Mouse (Mus musculus) A20 (cell line): ENCODE data around the gene Dcpp2.
"Not testable (repeated sequence)": the region's sequence is repeated elsewhere in the genome, so short reads cannot be mapped to it uniquely, and the experiment has no call there.

Source experiments
- DNase-seq: peaks from one replicate; pipeline ENCODE4 v3.0.0-alpha.2; 2011; ENCODE audit warnings: low read depth, low spot score

Dcpp2 gene

DNA sequence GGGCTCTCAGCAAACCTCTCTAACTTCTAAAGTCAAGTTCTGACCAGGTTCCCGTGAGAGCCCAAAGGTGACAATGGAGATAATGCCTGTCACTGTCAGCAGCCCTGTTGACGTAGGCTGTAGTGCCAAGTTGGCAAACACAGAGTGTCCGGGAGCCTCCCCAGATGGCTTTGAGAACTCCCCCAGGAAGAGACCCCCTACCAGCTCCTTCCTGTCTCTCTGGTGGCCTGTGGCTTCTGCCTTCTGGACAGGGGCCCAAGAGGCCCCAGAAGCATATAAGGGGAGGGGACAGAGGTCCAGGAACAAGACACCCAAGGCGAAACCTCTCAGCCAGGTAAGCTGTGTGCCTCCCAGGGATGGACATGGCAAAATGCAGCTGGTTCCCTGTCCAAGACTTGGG is at the start of gene Dcpp2, which contains the start of gene Dcpp1:
TSS of gene Dcpp2 (plus strand) at position 305 of the 400 bp plus-strand sequence.
TSS of gene Dcpp1 (plus strand) at position 301 of the 400 bp plus-strand sequence.
- not testable (repeated sequence) for DNase-seq

DNA sequence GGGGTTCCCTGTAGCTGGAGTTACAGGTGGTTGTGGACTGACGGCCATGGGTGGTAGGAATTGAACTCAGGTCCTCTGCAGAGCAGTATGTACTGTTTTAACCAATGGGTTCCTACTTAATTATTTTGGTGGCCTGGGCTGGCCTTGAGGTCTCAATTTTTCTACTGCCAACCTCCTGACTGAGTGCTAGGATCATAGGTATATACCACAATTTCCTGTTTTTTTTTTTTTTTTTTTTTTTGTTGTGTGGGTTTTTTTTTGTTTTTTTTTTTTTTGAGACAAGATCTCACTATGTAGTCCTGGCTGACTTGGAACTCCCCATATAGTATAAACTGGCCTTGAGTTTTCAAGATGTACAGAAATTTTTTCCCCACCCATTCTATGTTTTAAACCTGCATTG is 49.5 kb upstream of the Dcpp2 start:
- DNase-seq: no peak

DNA sequence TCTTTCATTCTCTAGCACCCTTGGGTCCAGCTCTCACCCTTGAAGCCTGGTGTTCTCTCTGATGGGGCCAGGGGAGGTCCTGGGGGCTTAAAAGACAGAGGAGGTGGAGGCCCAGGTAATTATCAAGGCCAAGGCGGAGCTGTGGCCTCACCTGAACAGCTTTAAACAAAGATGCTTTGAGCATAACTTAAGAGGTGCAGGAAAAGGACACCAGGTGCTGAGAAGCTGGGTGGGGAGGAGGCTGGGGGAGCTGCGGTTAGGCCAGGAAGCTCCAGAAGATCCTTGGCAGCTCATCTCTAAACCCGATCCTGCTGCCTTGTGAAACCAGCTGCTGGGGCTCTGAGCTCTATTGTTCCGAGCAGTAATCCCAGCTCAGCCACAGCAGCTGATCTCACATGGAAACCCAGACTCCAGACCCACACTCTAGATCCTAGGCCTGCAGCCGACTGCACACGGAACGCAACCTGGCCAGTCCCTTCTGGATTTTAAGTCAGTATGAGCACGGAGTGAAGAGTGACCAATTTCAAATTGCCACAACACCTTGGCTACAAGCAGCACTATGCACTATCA is 44.6 kb upstream of the Dcpp2 start, which contains the start of gene Prss33:
TSS of gene Prss33 (minus strand) at position 51 of the 570 bp plus-strand sequence.
- no peak for DNase-seq

DNA sequence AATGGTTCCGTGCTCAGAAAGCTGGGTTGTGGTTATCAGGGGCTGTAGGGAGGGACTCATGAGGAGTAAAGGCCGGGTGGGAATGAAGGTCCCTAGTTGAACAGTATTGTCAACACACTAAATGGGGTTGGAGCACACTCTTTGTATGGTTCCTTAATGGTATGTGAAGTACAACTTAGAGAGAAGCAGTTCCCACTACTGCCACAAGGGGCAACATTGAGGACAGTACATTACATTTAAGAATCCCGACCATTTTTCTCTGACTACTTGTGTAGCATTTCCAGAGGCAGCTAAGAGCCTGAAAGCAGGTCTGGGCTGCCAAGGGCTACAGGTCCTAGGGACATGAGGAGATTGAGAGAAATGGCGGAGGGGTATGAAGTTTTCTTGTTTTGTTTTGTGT is 39.5 kb upstream of the Dcpp2 start:
- DNase-seq: peak; percentile 74

DNA sequence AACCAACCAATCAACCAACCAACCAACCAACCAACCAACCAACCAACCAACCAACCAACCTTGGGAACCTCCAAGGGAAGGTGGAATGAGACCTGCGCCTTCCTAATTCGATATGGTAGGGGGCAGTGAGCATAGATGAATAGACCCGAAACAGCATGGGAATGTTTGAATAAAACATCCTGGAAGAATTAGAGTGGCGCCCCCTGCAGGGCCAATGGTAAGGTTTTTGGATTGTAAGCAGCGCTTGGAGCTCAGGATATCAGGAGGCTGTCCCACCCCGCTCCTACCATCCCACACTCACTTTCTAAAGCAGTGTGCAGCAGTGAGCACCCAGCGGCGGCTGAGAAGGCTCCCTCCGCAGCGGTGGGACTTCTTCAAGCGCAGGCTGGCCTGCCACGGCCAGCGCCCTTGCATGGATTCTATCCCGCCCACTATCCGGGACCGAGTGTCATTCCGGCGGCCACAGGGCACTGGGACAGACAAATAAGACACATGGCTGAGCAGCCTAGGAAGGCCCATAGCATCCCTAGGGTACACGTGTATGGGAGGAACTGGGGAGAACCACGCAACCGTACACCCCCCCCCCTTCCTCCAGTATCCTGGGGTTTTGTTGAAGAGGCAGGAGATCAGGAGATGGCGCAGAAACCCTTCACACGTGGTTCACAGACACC is 37.4 kb upstream of the Dcpp2 start:
- DNase-seq: no peak

DNA sequence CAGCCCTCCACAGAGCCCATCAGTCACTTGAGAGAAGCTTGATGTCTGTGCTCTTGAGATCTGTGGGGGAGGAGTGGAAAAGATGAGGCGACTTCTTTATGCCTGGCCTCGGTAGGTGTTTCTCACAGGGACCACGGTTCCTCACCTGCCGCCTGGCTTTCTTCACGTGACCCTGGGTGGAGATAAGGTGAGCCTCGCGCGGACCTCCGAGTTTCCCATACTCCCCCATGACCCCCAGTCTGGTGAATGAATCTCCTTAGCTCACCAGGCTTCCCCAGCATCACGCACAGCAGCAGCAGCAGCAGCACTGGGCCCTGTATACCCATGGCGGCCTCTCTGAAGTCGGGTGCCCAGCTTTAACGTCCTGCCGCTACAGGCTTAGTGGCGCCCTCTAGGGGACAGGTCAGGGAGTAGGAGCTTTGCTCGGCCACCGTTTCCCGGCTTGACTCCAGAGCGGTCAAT is 36.8 kb upstream of the Dcpp2 start, which contains the start of the genes Prss32 and Prss41:
TSS of gene Prss32 (plus strand) at position 44 of the 462 bp plus-strand sequence.
TSS of gene Prss41 (minus strand) at position 361 of the 462 bp plus-strand sequence.
- peak; percentile 80 for DNase-seq

DNA sequence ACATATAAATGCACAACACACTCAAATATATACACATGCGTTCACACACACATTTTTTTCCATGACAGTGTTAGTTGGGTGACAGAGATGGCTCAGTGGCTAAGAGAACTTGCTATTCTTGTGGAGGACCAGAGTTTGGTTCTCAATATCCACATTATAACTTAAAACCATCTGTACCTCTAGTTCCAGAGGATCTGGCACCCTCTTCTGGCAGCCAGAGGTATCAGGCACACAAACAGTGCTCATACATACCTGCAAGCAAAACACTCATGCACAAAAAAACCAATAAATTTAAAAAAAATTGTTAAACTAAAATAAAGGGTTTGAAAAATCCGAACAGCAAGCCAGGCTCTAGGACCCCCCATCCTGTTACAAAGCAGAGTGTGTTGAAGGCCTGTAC is 30.7 kb upstream of the Dcpp2 start:
- peak; percentile 31 for DNase-seq

DNA sequence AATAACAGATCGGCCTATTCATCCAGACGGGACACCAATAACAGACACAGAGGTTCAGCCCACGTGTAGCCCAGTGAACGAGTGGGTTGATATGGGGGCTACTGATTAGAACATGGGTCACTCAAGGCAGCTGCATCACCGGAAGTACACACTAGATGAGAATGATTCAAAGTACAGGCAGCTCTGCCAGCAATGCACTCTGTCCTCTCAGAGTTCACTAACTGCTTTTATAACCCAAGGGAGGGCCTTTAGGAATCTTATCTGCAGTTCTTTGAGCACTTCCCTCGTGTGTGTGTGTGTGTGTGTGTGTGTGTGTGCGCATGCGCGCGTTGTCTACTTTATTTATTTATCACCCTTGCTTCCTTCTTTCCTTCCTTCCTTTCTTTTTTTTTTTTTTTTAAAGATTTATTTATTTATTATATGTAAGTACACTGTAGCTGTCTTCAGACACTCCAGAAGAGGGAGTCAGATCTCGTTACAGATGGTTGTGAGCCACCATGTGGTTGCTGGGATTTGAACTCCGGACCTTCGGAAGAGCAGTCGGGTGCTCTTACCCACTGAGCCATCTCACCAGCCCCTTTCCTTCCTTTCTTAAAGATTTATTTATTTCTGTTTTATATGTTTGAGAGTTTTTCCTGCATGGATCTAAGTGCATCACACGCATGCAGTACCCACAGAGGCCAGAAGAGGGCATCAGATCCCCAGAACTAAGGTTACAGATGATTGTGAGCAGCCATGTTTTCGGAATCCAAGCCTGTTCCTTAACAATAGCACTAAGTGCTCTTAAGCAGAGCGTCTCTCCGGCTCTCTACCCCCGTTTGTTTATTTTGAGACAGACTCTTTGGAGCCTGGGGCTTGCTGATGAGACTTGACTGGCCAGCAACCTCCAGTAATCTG is 29.6 kb upstream of the Dcpp2 start:
- peak; percentile 54 for DNase-seq

DNA sequence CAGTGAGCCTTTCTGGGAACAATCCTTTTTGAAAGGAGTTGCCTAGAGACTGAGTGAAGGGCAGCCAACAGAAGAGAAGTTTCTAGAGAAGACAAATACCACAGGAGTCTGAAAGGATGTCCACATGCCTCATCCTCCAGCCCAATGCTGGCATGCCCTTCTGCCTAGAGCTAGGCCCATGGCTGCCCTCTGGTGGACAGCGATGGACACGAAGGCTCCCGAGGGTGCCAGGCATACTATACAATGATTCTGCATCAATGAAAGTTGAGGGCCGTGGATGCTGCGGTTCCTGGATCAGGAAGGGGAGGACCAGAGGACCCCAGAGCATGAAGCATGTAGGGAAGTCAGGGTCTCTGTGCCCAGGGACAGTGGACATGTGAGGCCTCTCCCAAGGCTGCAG is 27.4 kb upstream of the Dcpp2 start:
- peak; percentile 59 for DNase-seq

DNA sequence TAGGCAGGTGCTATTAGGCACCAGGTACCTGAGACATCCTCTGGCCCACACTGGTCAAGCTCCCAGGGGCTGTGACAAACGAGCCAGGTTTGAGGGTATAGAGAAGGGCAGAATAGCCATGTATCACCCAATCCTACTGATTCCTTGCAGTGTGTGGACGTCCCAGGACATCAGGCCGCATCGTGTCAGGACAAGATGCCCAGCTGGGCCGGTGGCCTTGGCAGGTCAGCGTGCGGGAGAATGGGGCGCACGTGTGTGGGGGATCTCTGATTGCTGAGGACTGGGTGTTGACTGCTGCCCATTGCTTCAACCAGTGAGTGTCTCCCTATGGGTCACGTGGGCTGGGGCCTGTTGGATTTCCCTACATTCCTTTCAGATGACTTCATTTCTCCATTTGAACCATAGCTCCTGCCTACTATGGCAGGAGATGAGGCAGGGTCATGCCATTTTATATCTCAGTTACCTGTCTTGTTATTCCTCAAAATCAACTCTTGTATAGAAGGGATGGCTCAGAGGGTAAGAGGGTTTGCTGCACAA is 26.4 kb upstream of the Dcpp2 start:
- DNase-seq: no peak

DNA sequence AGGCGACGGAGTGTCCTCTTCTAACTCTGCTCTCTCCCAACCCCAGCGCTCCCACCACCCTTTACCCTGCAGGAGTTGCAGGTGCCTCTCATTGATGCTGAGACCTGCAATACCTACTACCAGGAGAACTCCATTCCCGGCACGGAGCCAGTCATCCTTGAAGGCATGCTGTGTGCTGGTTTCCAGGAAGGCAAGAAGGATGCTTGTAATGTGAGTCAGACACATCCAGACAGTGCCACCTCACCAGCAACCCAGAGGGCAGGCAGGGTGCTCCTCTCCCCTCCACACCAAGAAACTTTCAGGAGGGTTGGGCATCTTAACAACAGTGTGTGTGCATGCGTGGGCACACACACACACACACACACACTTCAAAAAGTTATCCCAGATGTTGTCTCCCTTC is 23.5 kb upstream of the Dcpp2 start:
- DNase-seq: no peak

DNA sequence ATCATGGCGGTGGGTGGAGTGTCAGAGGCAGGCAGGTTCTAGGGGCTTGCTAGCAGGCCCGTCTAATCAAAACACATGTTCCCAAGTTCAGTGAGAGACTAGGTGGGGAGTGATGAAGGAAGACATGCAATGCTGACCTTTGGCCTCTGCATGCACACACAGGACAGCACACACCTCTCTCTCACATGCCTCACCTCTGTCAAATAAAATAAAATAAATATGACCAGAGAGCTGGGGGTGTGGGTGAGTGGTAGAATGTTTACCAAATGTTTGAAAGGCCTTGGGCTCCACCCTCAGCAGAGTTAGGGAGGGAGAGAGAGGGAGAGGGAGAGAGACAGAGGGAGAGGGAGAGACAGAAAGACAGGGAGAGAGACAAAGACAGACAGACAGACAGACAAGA is 22.8 kb upstream of the Dcpp2 start:
- no peak for DNase-seq

DNA sequence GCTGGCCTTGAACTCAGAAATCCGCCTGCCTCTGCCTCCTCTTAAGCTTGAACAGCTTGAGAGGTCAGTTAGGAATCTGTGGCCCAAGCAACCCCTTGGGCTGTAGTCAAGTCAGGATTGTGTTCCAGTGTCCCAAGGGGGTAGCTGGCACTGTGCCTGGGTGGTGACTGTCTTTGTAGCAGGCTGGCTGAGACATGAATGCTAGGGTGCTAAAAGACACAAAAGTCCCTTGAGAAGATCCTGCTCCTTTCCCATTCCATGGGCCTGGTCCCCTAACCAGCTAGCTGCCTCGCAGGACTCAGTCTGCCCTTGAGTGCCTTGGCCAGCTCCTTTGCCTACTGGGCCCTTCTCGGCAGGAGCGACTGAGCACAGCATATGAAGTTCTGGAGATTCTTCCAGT is 17.8 kb upstream of the Dcpp2 start:
- no peak for DNase-seq

DNA sequence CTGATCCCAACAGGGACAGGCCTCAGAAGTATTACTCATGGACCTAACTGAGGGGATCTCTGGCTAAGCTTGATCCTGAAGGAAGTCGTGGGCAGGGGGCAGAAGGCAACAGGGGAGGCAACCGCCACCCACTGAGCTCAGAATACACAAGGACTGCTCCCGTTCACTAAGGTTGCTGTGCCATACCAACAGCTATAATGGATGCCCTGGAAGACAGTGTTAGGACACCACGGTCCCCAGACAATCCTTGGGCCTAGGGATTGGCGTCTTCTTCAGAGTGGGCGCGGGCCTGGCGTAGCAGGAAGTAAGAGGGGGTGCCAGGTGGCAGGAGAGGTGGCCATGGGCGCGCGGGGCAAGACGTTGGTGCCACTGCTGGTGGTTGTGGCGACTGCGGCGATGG is 12.9 kb upstream of the Dcpp2 start, which contains the start of gene Prss21:
TSS of gene Prss21 (plus strand) at position 301 of the 400 bp plus-strand sequence.
- DNase-seq: no peak

DNA sequence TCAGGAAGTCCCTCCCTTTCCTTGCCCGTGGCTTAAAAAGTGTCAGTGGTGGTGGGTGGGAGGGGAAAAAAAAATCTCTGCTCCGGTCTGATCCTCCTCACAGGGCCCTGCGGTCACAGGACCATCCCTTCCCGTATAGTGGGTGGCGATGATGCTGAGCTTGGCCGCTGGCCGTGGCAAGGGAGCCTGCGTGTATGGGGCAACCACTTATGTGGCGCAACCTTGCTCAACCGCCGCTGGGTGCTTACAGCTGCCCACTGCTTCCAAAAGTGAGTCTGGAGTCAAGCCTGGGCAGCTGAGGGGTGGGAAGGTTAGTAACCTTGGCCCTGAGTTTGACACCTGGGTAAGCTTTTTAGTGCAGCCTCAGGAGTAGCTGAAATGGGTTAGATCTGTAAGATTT is 12.2 kb upstream of the Dcpp2 start:
- DNase-seq: no peak

DNA sequence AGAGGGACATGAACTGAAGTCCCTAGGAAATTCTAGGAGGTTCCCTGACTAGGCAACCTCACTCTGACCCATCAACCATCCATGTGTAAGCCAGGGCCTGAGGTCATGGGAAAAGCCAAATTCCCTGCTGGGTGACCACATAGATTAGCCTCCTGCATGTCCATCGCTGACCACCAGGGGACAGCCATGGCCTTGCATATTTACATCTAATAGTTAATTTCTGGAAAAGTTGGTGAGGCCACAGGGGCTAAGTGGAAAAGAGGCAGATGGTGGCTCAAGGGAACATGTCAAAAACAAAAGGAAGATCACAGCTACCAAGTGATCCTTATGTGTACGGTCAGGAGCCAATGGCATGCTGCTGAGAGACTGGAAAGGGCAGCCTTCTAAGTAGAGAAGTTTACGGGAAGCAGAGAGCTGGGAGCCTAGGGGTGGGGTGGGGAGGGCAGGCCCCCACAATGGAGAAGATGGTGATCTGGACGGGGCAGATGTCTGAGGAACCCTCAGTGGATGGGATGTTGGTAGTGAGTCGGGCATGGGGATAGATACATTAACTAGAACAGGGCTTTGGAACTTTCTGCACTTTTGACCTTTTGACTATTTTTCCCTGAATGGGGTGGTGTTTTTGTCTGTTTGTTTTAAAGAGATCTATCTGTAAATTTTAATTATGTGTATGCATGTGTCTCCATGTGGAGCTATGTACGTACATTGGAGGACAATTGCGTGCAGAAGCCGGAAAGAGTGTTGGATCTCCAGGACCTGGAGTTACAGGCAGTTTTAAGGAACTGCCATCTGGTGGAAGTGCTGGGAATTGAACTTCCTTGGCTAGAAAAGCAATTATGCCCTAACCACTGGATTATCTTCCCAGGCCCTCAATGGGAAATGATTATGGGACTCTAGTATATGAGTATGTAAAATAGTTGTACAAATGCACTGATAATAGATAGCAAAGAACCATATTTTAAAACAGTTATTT is 6.5 kb upstream of the Dcpp2 start:
- peak; percentile 39 for DNase-seq

DNA sequence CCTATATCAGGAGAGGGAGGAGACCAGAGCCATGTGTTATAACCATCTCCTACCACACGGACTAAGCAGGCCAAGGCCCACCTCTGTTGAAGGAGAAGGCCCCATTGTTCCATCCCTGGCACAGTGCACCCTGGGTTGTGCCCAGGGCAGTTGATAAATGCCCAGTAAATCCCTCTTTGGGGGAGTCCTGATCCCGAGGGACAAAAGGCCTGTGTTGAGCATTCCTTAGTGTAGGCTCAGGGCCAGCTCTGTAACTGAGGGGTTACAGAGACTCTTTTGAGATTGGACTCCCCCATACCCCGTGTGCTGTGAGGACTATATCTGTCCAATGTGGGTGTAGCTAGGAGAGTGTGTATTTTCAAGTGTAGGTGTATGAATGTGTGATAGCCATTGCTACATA is 3.9 kb upstream of the Dcpp2 start:
- DNase-seq: no peak

DNA sequence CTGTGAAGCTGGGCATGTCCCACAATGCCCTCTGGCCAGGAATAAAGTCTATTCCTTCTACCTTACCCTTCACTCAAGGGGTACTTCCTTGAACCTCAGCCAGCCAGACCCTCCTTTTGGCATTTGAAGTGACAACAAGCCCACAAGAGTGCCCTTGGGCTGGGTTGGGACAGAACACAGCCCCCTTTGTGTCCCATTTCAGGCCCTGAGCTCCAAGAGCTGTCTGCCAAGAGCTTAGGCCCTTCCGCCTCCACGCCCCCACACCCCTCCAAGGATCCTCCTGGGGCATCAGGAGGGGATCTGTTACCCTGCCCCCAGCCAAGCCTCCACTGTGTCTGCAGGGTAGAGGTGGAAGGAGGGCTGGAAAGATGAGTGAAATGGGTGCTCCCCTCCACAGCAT is 3.5 kb upstream of the Dcpp2 start:
- no peak for DNase-seq

DNA sequence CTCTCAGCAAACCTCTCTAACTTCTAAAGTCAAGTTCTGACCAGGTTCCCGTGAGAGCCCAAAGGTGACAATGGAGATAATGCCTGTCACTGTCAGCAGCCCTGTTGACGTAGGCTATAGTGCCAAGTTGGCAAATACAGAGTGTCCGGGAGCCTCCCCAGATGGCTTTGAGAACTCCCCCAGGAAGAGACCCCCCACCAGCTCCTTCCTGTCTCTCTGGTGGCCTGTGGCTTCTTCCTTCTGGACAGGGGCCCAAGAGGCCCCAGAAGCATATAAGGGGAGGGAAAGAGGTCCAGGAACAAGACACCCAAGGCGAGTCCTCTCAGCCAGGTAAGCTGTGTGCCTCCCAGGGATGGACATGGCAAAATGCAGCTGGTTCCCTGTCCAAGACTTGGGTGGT is 36.5 kb downstream of the Dcpp2 start, which contains the start of gene Dcpp3:
TSS of gene Dcpp3 (plus strand) at position 301 of the 400 bp plus-strand sequence.
- not testable (repeated sequence) for DNase-seq

DNA sequence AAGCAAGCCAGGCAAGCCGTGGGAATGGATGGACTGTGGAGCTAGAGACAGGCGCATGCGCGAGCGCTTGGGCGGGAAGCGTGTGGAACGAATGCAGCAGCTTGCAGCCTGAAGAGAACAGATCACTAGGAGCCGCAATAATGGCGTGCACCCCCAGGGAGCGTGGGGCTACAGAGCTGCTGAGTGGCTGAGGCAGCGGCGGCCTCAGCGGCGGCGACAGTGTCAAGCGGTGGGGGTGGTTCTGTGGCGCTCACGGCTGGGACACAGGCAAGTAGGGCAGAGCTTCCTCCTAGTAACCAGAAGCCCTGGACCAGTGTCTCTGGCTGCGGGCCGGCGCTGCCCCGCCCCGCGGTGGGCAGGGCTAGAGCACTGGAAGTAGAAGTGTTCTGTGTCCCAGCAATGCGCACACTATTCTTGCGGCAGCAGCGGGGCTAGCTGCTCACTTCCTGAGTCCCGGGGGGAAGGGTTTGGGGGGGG is 43.9 kb downstream of the Dcpp2 start:
- peak; percentile 94 for DNase-seq
